Mouse (Mus musculus): Measurements from ENCODE around the gene Clstn3.

- no peak for TF ChIP-seq POLR2A (IDR thresholded peaks at IDR 0.05; ENCODE audit: borderline replicate concordance, extremely low read depth, low read depth, low read length)
- peak; percentile 68 for TF ChIP-seq CTCF (IDR thresholded peaks at IDR 0.05; ENCODE audit: insufficient read depth, low read length)
Measured at GRCm38 (mm10) chr6:124415347-124416088, 49.1 kb downstream of the Clstn3 start.
